Mouse (Mus musculus) forebrain, postnatal 0 days (tissue): ENCODE measurements at regions not wholly inside any gene's neighbourhood (a gene's known extent, or its start where the extent isn't known, plus 50 kb on each side); places are given as distances from the start of the nearest gene placed in this dataset.
A peak's percentile ranks its signal among the peaks of the same experiment; 100 is the strongest.
"Not testable (repeated sequence)": the region's sequence is repeated elsewhere in the genome, so short reads cannot be mapped to it uniquely, and the experiment has no call there.

ENCODE experiments used
- ATAC-seq: fragments of 200-750 bp; cut with Nextera tagmentation; 2 replicates; pipeline ENCODE4 v1.8.0; 2017; ENCODE audit warnings: mild to moderate bottlenecking, moderate library complexity
- DNase-seq: peaks from one replicate; pipeline ENCODE4 v3.0.0-alpha.2; 2015
- H3K27ac ChIP-seq: fragments of 300-500 bp; sonication (generic); 2 replicates; pipeline ENCODE4 v1.5.1; 2014; ENCODE audit warnings: low read depth, mild to moderate bottlenecking, antibody characterized with exemption, low read length, moderate library complexity, mixed read lengths
- H3K27me3 ChIP-seq: fragments of 300-500 bp; sonication (generic); 2 replicates; pipeline ENCODE4 v1.6.1; 2014; ENCODE audit warnings: mild to moderate bottlenecking, low read length, mixed read lengths; ENCODE audit not compliant: insufficient read depth
- H3K36me3 ChIP-seq: fragments of 300-500 bp; sonication (generic); 2 replicates; pipeline ENCODE4 v1.6.1; 2014; ENCODE audit warnings: mild to moderate bottlenecking, moderate library complexity; ENCODE audit not compliant: insufficient read depth
- H3K4me1 ChIP-seq: fragments of 300-500 bp; sonication (generic); 2 replicates; pipeline ENCODE4 v1.6.1; 2014; ENCODE audit warnings: antibody characterized with exemption; ENCODE audit not compliant: insufficient read depth
- H3K4me2 ChIP-seq: fragments of 300-500 bp; sonication (generic); 2 replicates; pipeline ENCODE4 v1.6.1; 2014; ENCODE audit warnings: low read depth, mild to moderate bottlenecking, moderate library complexity
- H3K4me3 ChIP-seq: fragments of 300-500 bp; sonication (generic); 2 replicates; pipeline ENCODE4 v1.5.1; 2014; ENCODE audit warnings: low read depth, low read length, mixed read lengths
- H3K9ac ChIP-seq: fragments of 300-500 bp; sonication (generic); 2 replicates; pipeline ENCODE4 v1.6.1; 2014; ENCODE audit warnings: mild to moderate bottlenecking
- H3K9me3 ChIP-seq: fragments of 300-500 bp; sonication (generic); 2 replicates; pipeline ENCODE4 v1.6.1; 2016; ENCODE audit warnings: low read length
- CTCF ChIP-seq: sonication (generic); IDR thresholded peaks from 2 replicates; pipeline ENCODE4 v1.5.1; 2016; ENCODE audit warnings: antibody characterized with exemption, control low read depth, low read depth
- WGBS: fragments of 180-500 bp; shearing (Covaris S2); extraction: QIAGEN DNeasy Blood & Tissue Kit; methylation state at CpG from one replicate; pipeline ENCODE4 v1.1.7; 2014; 5-methylcytosine and 5-hydroxymethylcytosine counted together

- Histone ChIP-seq H3K27me3 (no peaks in the 10 kb centered on the region), H3K4me2 (no peak overlapping the region), H3K4me3 (no peak overlapping the region), H3K9me3 (no peaks in the 10 kb centered on the region), H3K36me3 (no peaks in the 10 kb centered on the region), H3K27ac (no peak overlapping the region), H3K9ac (no peak overlapping the region), H3K4me1 (no peaks in the 10 kb centered on the region)
- TF ChIP-seq CTCF = no peak
- WGBS = 71% methylated on average over 2 of the region's 2 CpGs
- DNase-seq = no peak
- no peak for ATAC-seq
Measured at GRCm38 (mm10) chr9:5709480-5709879, 364.2 kb downstream of the Casp12 start.

- not testable (repeated sequence) for H3K27ac ChIP-seq
Measured at GRCm38 (mm10) chr9:5718585-5718984, 373.4 kb downstream of the Casp12 start.

GRCm38 (mm10) chr9:5728843-5729242 is 383.6 kb downstream of the Casp12 start:
- Histone ChIP-seq H3K36me3 (no peaks in the 10 kb centered on the region), H3K9ac (no peak overlapping the region), H3K4me2 (no peak overlapping the region), H3K27me3 (no peaks in the 10 kb centered on the region), H3K4me1 (no peaks in the 10 kb centered on the region), H3K9me3 (no peaks in the 10 kb centered on the region), H3K27ac (no peak overlapping the region), H3K4me3 (no peak overlapping the region)
- TF ChIP-seq CTCF = no peak
- DNase-seq (no peak), ATAC-seq (no peak)

More at GRCm38 (mm10) chr9:5718585-5718984, 373.4 kb downstream of the Casp12 start:
- not testable (repeated sequence) for H3K4me2 ChIP-seq, H3K4me1 ChIP-seq, H3K4me3 ChIP-seq, H3K36me3 ChIP-seq, H3K9me3 ChIP-seq, ATAC-seq, DNase-seq, H3K27me3 ChIP-seq, H3K9ac ChIP-seq
- 95% methylated on average over 2 of the region's 2 CpGs for WGBS

- ATAC-seq (peak; percentile 88), DNase-seq (peak; percentile 40)
- Histone ChIP-seq H3K4me2 (no peak overlapping the region), H3K9ac (no peak overlapping the region), H3K4me3 (no peak overlapping the region), H3K36me3 (no peaks in the 10 kb centered on the region), H3K4me1 (0 out of 2 replicates have a peak, but pooled peaks cover 3% of the 10 kb centered on the region), H3K9me3 (no peaks in the 10 kb centered on the region), H3K27me3 (no peaks in the 10 kb centered on the region), H3K27ac (no peak overlapping the region)
- TF ChIP-seq CTCF = no peak
Measured at GRCm38 (mm10) chr9:5752686-5753301, 407.6 kb downstream of the Casp12 start.

- no peak for TF ChIP-seq CTCF
- no peak overlapping the region for H3K4me3 ChIP-seq
- no peak overlapping the region for H3K4me2 ChIP-seq
- 65% methylated on average over 3 of the region's 3 CpGs for WGBS
- ATAC-seq = no peak
- no peaks in the 10 kb centered on the region for H3K36me3 ChIP-seq
- no peak overlapping the region for H3K27ac ChIP-seq
- H3K27me3 ChIP-seq = no peaks in the 10 kb centered on the region
- no peaks in the 10 kb centered on the region for H3K9me3 ChIP-seq
- no peak for DNase-seq
- no peak overlapping the region for H3K9ac ChIP-seq
- 0 out of 2 replicates have a peak, but pooled peaks cover 3% of the 10 kb centered on the region for H3K4me1 ChIP-seq
Measured at GRCm38 (mm10) chr9:5753785-5754184, 408.6 kb downstream of the Casp12 start.

- DNase-seq (no peak), ATAC-seq (peak; percentile 86)
- Histone ChIP-seq H3K4me3 (no peak overlapping the region), H3K4me1 (no peaks in the 10 kb centered on the region), H3K9ac (no peak overlapping the region), H3K27me3 (no peaks in the 10 kb centered on the region), H3K27ac (no peak overlapping the region), H3K36me3 (no peaks in the 10 kb centered on the region), H3K9me3 (no peaks in the 10 kb centered on the region), H3K4me2 (no peak overlapping the region)
- no peak for TF ChIP-seq CTCF
- WGBS = 63% methylated on average over 2 of the region's 2 CpGs
Measured at GRCm38 (mm10) chr9:5761215-5761614, 407.2 kb upstream of the Pdgfd start.

- H3K4me1 ChIP-seq = no peaks in the 10 kb centered on the region
- TF ChIP-seq CTCF = no peak
- ATAC-seq (peak; percentile 80), DNase-seq (peak; percentile 36)
- H3K36me3 ChIP-seq = no peaks in the 10 kb centered on the region
- no peaks in the 10 kb centered on the region for H3K27me3 ChIP-seq
- no peak overlapping the region for H3K4me2 ChIP-seq
- no peak overlapping the region for H3K9ac ChIP-seq
- WGBS = 71% methylated on average over 2 of the region's 2 CpGs
- no peak overlapping the region for H3K27ac ChIP-seq
- no peak overlapping the region for H3K4me3 ChIP-seq
- no peaks in the 10 kb centered on the region for H3K9me3 ChIP-seq
Measured at GRCm38 (mm10) chr9:5769927-5770326, 398.5 kb upstream of the Pdgfd start.
